Mouse (Mus musculus): ENCODE data around the gene Gaa.
A peak's percentile ranks its signal among the peaks of the same experiment; 100 is the strongest.
"Not testable (repeated sequence)": the region's sequence is repeated elsewhere in the genome, so short reads cannot be mapped to it uniquely, and the experiment has no call there.

Gaa gene

GRCm38 (mm10) chr11:119267768-119268556, at the start of gene Gaa:
Gene Gaa (plus strand): TSS chr11:119267887.
- peak; percentile 97 for DNase-seq (ENCODE audit: low read depth, low spot score)

- peak; percentile 95 for DNase-seq (ENCODE audit: low read depth, low spot score)
Measured at GRCm38 (mm10) chr11:119219816-119220465, 47.7 kb upstream of the Gaa start.

DNA sequence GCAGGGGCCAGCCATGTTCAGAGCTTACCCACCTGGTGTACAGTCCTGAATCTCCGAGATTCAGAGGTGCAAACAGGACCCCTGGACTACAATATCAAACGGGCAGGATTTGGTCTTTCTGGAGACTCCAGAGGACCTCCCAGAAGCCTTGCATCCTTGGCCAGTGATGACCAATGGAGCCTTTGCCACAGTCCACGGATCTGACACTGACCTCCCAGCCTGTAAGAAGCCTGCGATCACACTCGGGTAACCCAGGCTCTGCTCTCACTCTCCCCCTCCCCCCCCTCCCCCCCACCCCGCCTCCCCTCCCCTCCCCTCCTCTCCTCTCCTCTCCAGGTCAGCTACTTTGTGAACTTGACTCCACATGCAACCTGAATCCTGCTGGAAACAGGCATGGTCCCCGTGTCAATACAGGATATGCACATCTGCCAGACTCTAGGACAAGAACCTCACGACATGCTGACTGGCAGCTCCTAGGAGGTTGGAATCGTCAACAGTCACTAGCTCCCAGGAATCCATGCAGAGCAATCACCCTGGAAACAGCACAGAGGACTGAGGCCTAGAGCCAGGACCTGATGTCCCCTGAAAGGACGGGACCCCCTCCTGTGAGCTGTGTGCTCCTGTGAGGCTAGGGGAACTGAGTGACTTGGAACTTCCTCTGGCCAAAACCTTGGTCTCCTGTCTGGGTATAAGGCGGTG, 45.7 kb upstream of the Gaa start:
- no peak for DNase-seq (ENCODE audit: low read depth, low spot score)

GRCm38 (mm10) chr11:119223124-119223890, 44.4 kb upstream of the Gaa start:
- DNase-seq (ENCODE audit: low read depth, low spot score) = peak; percentile 63

DNA sequence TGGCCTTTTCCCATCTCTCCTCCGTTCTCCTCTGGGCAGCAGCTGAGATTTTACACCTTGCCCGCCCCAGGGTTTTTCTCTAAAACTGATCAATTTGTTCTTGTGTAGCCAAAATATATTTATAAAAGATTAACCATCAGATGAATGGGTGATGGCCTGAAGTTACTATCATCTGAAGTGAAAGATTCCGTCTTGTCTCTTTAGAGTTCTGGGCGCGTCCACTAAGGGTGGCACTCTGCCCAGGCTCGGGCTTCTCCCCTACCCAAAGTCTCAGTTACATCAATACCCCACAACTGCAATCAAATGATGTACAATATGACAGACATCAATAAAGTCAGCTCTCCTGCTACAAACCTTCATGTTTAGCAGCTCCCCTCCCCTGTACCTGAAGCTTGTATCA, 42.8 kb upstream of the Gaa start:
- no peak for DNase-seq (ENCODE audit: low read depth, low spot score)

DNA sequence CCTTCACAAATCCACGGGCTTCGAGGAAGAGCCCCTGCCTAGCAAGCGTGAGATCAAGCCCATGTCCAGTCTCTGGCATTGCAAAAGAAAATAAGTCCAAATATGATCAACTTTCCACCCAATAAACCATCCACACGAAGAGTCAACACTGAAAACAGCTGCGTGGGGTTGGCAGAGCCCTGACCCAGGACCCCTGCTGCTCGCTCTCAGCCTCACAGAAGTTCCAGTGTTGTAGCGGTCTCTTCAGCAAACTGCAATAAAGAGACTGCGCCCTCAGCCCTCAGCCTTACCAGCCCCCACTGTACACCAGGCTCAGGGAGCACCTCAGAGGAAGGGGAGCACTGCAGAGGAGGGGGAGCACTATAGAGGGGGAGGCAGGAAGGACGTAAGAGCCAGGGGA, 42.1 kb upstream of the Gaa start:
- DNase-seq (ENCODE audit: low read depth, low spot score) = no peak

DNA sequence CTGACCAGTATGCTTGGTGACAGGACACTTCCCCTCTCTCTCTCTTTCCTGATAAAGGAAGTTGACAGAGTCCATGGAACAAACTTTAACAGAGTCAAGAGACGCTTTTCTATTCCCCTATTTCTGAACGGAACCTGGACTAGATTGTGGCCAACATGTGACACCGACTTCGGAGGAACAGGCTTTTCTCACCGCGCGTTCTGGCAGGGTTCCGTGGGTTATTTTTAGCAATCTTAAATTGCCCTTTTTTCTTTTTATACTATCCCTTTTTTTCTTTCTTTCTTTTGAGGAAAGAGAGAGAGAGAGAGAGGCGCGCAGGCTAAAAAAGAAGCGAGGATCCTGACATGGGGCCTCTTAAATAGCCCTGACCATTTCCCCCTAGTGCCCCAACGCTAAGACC, 40.1 kb upstream of the Gaa start:
- DNase-seq (ENCODE audit: low read depth, low spot score) = peak; percentile 64

DNA sequence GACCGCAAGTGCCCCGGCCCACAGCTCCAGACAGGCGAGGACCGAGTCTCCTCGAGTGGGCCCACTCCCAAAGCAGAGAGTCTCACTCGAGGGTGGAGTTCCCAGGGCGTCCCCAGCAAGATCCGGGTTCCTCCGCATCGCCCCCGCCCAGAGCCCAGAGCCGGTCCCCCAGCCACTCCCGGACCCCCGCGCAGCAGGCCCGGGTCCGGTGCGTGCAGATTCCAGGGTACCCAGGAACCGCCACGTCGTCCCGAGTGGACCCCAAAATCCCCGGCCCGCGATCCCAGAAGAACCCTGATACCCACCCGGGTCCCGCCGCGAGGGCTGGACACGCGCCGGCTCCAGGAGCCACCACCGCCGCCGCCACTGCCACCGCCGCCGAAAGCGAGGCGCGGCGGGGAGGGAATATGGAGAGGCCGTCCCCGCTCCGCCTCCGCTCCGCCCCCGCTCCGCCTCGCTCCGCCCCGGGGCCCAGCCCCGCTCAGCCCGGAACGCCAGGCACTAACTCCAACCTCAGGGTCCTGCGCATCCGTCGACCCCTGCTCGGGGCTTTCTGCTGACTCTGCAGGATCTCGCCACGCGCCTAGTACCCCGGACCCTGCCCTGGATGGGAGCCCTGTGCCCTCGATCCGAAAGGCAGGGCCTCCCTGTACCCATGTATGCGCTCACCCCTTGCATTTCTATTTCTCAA, 39.5 kb upstream of the Gaa start, which contains the start of the genes Tbc1d16 and Ccdc40:
Gene Tbc1d16, minus strand, starts transcription at position 409 of the 691 bp plus-strand sequence.
Gene Ccdc40, plus strand, starts transcription at position 482 of the 691 bp plus-strand sequence.
- DNase-seq (ENCODE audit: low read depth, low spot score) = peak; percentile 74

GRCm38 (mm10) chr11:119228846-119229626, 38.7 kb upstream of the Gaa start:
- peak; percentile 80 for DNase-seq (ENCODE audit: low read depth, low spot score)

DNA sequence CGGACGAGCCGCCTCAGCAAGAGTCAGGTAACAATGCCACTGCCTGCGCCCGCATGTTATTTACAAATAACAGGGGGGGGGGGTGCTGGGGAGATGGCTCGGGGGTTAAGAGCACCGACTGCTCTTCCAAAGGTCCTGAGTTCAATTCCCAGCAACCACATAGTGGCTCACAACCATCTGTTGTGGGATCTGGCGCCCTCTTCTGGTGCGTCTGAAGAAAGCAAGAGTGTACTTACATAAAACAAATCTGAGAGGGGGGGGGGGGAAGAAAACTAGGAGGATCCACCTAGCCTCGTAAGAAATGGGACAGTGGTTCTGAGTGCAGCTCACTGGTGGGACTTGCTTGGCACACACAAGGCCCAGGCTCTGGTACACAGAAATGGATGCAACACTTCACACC, 32.9 kb upstream of the Gaa start:
- no peak for DNase-seq (ENCODE audit: low read depth, low spot score)

GRCm38 (mm10) chr11:119235596-119235995, 32.1 kb upstream of the Gaa start:
- DNase-seq (ENCODE audit: low read depth, low spot score) = peak; percentile 56

DNA sequence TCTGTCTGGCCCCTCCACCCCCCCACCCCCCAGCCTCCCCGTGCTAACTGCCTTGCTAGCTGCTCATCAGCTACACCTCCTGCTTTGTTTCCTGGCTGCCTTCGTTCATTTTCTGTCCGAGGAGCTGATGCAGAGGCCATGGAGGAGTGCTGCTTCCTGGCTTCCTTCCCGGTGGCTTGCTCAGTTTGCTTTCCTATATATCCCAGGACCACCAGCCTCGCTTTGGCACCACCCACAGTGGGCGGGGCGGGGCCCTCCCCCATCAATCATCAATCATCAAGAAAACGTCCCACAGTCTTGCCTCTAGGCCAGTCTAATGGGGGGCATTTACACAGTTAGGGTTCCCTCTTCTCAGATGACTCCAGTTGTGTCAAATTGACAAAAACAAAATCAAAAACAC, 31.3 kb upstream of the Gaa start:
- no peak for DNase-seq (ENCODE audit: low read depth, low spot score)

DNA sequence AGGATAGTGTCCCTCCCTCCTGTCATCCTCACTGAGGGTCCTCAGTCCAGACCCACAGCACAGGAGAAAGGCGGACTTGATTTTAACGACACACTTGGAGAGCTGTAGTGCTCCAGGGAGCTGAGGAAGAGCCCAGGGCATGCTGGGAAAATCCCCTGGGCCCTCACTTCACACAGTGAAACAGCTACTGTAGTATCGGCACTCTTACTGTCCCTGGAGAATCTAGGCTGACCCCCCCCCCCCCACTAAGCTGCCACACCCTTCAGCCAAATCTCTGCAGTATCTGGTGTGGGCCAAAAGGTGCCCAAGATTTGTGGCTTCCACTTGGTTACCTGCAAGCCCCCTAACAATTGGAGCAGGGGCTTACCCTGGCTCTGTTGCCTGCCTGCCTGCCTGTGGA, 30.7 kb upstream of the Gaa start:
- DNase-seq (ENCODE audit: low read depth, low spot score) = no peak

GRCm38 (mm10) chr11:119237568-119238304, 30.0 kb upstream of the Gaa start:
- DNase-seq (ENCODE audit: low read depth, low spot score) = peak; percentile 44

- peak; percentile 35 for DNase-seq (ENCODE audit: low read depth, low spot score)
Measured at GRCm38 (mm10) chr11:119238305-119238721, 29.4 kb upstream of the Gaa start.

DNA sequence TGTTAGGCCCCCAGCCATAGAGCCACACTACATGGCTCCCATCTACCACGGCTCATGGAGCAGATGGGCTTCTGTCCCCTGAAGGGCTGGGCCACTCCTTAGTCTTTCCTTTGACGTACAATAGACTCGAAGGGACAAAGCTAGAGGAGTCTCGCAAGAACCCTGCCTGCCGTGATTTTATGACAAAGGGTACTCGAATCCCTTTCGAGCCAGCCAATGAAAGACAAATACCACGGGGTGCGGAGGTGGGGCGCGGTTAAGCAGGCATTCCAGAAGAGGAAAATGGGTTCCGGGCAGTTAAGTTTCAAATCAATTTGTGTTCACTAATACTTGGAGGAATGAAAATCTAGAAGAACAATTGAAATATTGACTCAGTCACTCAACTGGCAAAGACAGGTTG, 28.2 kb upstream of the Gaa start:
- no peak for DNase-seq (ENCODE audit: low read depth, low spot score)

DNA sequence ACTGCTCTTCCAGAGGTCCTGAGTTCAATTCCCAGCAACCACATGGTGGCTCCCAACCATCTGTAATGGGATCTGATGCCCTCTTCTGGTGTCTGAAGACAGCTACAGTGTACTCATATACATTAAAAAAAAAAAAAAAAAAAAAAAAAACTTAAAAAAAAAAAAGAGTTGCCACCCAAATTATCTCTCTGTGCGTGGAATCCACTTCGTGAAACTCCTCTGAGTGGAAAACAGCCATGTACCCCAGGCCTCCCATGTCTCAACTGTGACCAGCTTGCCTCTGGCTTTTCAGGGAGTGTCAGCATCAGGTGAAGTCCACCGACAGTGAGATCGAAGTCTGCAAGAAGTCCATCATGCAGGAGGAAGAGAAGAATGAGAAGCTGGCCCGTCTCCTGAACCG, 22.1 kb upstream of the Gaa start:
- DNase-seq (ENCODE audit: low read depth, low spot score) = not testable (repeated sequence)

DNA sequence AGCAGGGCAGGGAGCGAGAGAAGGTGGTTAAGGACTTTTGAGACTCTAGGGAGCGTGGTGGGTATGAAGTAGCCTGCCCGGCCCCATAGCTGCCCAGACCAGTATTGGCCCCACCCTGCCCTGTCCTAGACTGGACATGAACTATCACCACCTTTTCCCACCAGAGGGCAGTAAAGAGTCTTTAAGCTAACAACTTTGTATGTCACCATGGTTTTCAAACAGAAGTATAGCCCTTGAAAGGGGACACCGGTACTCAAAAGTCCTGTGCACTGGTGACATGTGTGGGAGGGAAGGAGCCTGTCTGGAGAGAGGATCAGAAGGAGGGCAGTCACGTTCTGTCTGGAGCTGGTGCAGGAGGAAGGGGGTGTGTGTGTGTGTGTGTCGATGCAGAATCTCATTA, 18.7 kb upstream of the Gaa start:
- DNase-seq (ENCODE audit: low read depth, low spot score) = peak; percentile 85

DNA sequence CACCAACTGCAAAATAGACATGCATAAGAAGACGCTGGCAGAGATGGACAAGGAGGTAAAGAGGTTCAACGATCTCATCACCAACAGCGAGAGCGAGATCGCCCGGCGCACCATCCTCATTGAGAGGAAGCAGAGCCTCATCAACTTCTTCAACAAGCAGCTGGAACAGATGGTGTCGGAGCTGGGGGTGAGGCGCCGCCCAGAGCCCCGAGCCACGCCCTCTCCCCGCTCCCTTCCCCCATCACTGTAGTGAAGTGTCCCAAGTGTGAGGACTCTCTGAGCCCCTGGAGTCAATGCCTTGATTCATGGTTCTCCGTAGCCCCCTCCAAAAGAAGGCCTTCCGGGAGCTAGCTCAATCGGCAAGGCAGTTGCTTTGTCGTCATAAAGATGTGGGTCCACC, 16.7 kb upstream of the Gaa start:
- DNase-seq (ENCODE audit: low read depth, low spot score) = no peak
